Mouse (Mus musculus) myocyte (in vitro differentiated cells): ENCODE results near the gene Shq1. TPM values are rescaled to one million over a fixed set of nuclear protein-coding genes. Genes with fewer than 3 reads are reported as not detected.

Experiments
- H3K27me3 ChIP-seq: one replicate; pipeline ENCODE4 v1.6.1; 2011; ENCODE audit not compliant: control insufficient read depth, insufficient read depth, insufficient read length
- H3K36me3 ChIP-seq: one replicate; pipeline ENCODE4 v1.6.1; 2011; ENCODE audit not compliant: control insufficient read depth, insufficient read depth
- H3K4me2 ChIP-seq: one replicate; pipeline ENCODE4 v1.6.1; 2011; ENCODE audit warnings: low read depth, control low read depth
- H3K4me3 ChIP-seq: one replicate; pipeline ENCODE4 v1.5.1; 2011; ENCODE audit warnings: mild to moderate bottlenecking, control low read depth, moderate library complexity
- H3K79me2 ChIP-seq: one replicate; pipeline ENCODE4 v1.6.1; 2011; ENCODE audit not compliant: control insufficient read depth, insufficient read depth
- H3ac ChIP-seq: one replicate; pipeline ENCODE4 v1.6.1; 2011; ENCODE audit not compliant: control insufficient read depth, insufficient read length
- CEBPB ChIP-seq: IDR thresholded peaks from 2 replicates; pipeline ENCODE4 v1.6.1; 2011; ENCODE audit warnings: mild to moderate bottlenecking, moderate library complexity; ENCODE audit not compliant: poor library complexity, insufficient read depth, severe bottlenecking
- E2F4 ChIP-seq: IDR thresholded peaks from one replicate; pipeline ENCODE4 v1.6.1; 2011; ENCODE audit warnings: mild to moderate bottlenecking, control low read depth, moderate library complexity; ENCODE audit not compliant: insufficient read depth
- MAX ChIP-seq: IDR thresholded peaks from one replicate; pipeline ENCODE4 v1.6.1; 2011; ENCODE audit warnings: low read depth, mild to moderate bottlenecking, control low read depth
- MYOD1 ChIP-seq, 3 experiments: IDR thresholded peaks; one replicate each; pipeline ENCODE4 v1.6.1; 2011; ENCODE audit warnings: control low read depth in 2 of 3, low read depth in 2 of 3, mild to moderate bottlenecking in 2 of 3, moderate library complexity in 1 of 3; ENCODE audit not compliant: insufficient read length in 2 of 3, control insufficient read depth in 1 of 3
- MYOG ChIP-seq, 3 experiments: IDR thresholded peaks; one replicate each; pipeline ENCODE4 v1.6.1; 2011; ENCODE audit warnings: control low read depth in 2 of 3, low read depth in 2 of 3, mild to moderate bottlenecking in 2 of 3; ENCODE audit not compliant: insufficient read length in 2 of 3, control insufficient read depth in 1 of 3, insufficient read depth in 1 of 3
- POLR2A ChIP-seq: IDR thresholded peaks from one replicate; pipeline ENCODE4 v1.6.1; 2011; ENCODE audit warnings: low read depth, mild to moderate bottlenecking, control low read depth, moderate library complexity; ENCODE audit not compliant: insufficient read length
- POLR2AphosphoS2 ChIP-seq: IDR thresholded peaks from one replicate; pipeline ENCODE4 v1.6.1; 2011; ENCODE audit warnings: low read depth, control low read depth; ENCODE audit not compliant: insufficient read length
- REST ChIP-seq: IDR thresholded peaks from one replicate; pipeline ENCODE4 v1.6.1; 2011; ENCODE audit warnings: mild to moderate bottlenecking, control low read depth, moderate library complexity; ENCODE audit not compliant: insufficient read depth, insufficient read length
- SRF ChIP-seq: IDR thresholded peaks from one replicate; pipeline ENCODE4 v1.6.1; 2011; ENCODE audit warnings: low read depth; ENCODE audit not compliant: control insufficient read depth, insufficient read length
- TCF12 ChIP-seq: IDR thresholded peaks from one replicate; pipeline ENCODE4 v1.6.1; 2011; ENCODE audit warnings: mild to moderate bottlenecking, control low read depth; ENCODE audit not compliant: poor library complexity, insufficient read depth, severe bottlenecking
- TCF3 ChIP-seq: IDR thresholded peaks from one replicate; pipeline ENCODE4 v1.6.1; 2011; ENCODE audit warnings: low read depth, control low read depth; ENCODE audit not compliant: insufficient read length
- USF1 ChIP-seq: IDR thresholded peaks from one replicate; pipeline ENCODE4 v1.6.1; 2011; ENCODE audit warnings: low read depth, mild to moderate bottlenecking, control low read depth, moderate library complexity
- polyA plus RNA-seq: library from polyadenylated mRNA; unstranded; fragments of >200 nt; fragmentation: generic; extraction: Trizol; gene quantifications from one replicate; pipeline ENCODE4 v1.2.1, GENCODE M21; 2012; ENCODE audit warnings: missing spikeins

Shq1 gene
- 6.6 TPM for polyA plus RNA-seq

DNA sequence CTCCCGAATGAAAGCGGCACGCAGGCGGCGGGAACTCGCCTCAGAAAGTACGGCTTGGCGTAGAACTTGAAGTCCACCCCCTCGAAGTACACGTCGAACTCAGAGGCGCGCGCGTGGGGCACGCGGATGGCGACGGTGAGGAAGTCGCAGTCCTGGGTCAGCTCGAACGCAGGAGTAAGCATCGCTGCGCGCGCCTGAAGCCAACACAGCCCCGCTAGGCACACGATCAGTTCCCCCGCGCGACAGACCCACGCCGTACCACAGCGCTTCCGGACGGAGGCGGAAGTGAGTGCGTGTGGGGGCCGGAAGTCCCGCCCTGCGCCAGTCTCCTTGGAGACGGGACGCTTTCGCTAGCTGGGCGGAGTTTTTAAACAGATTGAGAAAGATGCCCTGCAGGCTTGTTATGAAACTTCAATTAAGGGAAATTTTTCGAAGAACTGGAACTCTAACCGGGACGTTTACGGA lies at the start of gene Shq1:
Shq1 (minus strand) TSS at position 278 of the 465 bp plus-strand sequence.
- TF ChIP-seq SRF (no peak), POLR2A (peak; percentile 89), POLR2AphosphoS2 (peak; percentile 88), E2F4 (peak; percentile 91), USF1 (no peak), MYOG (IDR thresholded peaks at IDR 0.05; ENCODE audit: control insufficient read depth in 1 of 3, insufficient read depth in 1 of 3, insufficient read length in 2 of 3, low read depth in 2 of 3) (peak in 1 of 3 experiments; percentile 16), MYOD1 (IDR thresholded peaks at IDR 0.05; ENCODE audit: control insufficient read depth in 1 of 3, insufficient read length in 2 of 3, low read depth in 2 of 3) (peak in 1 of 3 experiments; percentile 26), MAX (no peak), TCF3 (no peak)
- Histone ChIP-seq H3K4me2 (peak within 1 kb of the TSS; percentile 94), H3K36me3 (no peaks in the 10 kb centered on the region), H3K4me3 (peak within 1 kb of the TSS; percentile 77), H3ac (peak within 1 kb of the TSS; percentile 84), H3K27me3 (no peaks in the 10 kb centered on the region), H3K79me2 (no peaks in the 10 kb centered on the region)

DNA sequence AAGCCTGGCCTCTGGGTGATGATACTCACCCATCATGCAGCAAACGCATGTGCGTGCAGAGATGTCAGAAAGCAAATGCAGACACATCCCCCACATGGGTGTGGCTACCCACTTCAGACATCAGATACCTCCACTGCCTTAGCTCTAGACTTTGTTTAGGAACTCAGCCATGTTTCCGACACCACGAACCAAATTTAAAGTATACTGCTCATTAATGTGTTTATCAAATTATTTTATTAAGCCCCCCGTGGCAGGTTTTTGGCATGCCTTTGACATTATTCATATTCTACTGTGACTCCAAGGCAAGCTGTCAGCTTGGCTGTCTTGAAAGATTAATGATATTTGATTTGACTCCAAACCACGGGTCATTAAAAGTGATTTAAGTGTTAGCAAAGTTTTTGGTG lies 49.1 kb upstream of the Shq1 start:
- H3K79me2 ChIP-seq, result no peaks in the 10 kb centered on the region
- H3K27me3 ChIP-seq, result no peaks in the 10 kb centered on the region
- peak overlapping the region; percentile 64 for H3K4me2 ChIP-seq
- H3K36me3 ChIP-seq, result no peaks in the 10 kb centered on the region
- TF ChIP-seq MAX, result peak; percentile 37
- TF ChIP-seq MYOD1 (IDR thresholded peaks at IDR 0.05; ENCODE audit: control insufficient read depth in 1 of 3, insufficient read length in 2 of 3, low read depth in 2 of 3), result peak in 1 of 3 experiments; percentile 54
- no peak for TF ChIP-seq TCF3
- no peak overlapping the region for H3K4me3 ChIP-seq
- no peak overlapping the region for H3ac ChIP-seq

DNA sequence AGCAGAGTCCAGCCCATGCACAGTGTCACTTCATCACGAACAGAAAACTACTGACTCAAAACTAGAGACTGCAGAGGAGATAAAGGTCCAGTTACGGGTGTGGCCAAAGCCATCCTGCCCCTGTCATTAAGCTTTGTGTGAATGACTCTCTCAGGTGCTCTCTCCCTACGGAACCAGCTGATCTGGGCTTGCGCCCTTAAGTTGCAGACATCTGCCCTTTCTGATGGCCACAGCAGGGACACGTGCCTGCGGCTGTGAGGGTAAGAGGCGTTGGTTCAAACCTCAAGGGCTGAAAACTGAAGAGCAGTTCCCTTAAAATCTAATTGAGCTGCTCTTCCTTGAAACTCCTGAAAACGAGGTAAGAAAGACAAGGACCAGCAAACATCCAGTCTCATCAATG lies 45.9 kb upstream of the Shq1 start:
- TF ChIP-seq POLR2A, result no peak
- TF ChIP-seq E2F4, result no peak
- no peak for TF ChIP-seq TCF3
- no peak for TF ChIP-seq CEBPB
- TF ChIP-seq USF1, result no peak
- no peak for TF ChIP-seq POLR2AphosphoS2
- TF ChIP-seq MYOG (IDR thresholded peaks at IDR 0.05; ENCODE audit: control insufficient read depth in 1 of 3, insufficient read depth in 1 of 3, insufficient read length in 2 of 3, low read depth in 2 of 3), result no peak
- TF ChIP-seq TCF12, result no peak
- TF ChIP-seq SRF, result no peak
- no peak for TF ChIP-seq REST
- TF ChIP-seq MAX, result no peak
- H3K36me3 ChIP-seq, result no peaks in the 10 kb centered on the region
- H3K4me3 ChIP-seq, result no peak overlapping the region
- no peak overlapping the region for H3K4me2 ChIP-seq
- H3K27me3 ChIP-seq, result no peaks in the 10 kb centered on the region
- no peaks in the 10 kb centered on the region for H3K79me2 ChIP-seq
- no peak overlapping the region for H3ac ChIP-seq

DNA sequence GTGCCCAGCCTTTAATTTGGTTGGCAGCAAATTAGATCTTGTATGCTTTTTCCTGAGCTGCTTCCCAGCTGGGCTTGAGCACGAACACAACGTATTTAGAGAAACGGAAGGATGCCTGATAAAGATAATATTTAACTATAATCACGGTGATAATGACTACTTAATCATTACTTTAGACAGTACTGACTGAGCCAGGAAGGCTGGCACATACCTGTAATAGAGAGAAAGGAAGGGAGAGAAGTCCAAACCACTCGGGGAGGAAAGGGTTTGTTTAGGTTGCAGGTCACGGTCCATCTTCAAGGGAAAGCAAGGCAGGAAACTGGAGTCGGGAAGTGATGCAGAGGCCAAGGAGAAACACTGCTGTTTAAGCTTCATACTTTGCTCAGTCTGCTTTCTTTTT lies 45.2 kb upstream of the Shq1 start:
- no peaks in the 10 kb centered on the region for H3K27me3 ChIP-seq
- no peak overlapping the region for H3K4me3 ChIP-seq
- H3K79me2 ChIP-seq, result no peaks in the 10 kb centered on the region
- no peak overlapping the region for H3K4me2 ChIP-seq
- no peak for TF ChIP-seq MYOD1 (IDR thresholded peaks at IDR 0.05; ENCODE audit: control insufficient read depth in 1 of 3, insufficient read length in 2 of 3, low read depth in 2 of 3)
- no peak for TF ChIP-seq E2F4
- TF ChIP-seq MYOG (IDR thresholded peaks at IDR 0.05; ENCODE audit: control insufficient read depth in 1 of 3, insufficient read depth in 1 of 3, insufficient read length in 2 of 3, low read depth in 2 of 3), result no peak
- TF ChIP-seq POLR2AphosphoS2, result no peak
- no peak for TF ChIP-seq CEBPB
- TF ChIP-seq POLR2A, result no peak
- no peak for TF ChIP-seq MAX
- TF ChIP-seq SRF, result no peak
- TF ChIP-seq TCF3, result no peak
- no peak for TF ChIP-seq TCF12
- TF ChIP-seq REST, result no peak
- TF ChIP-seq USF1, result no peak
- no peak overlapping the region for H3ac ChIP-seq
- H3K36me3 ChIP-seq, result no peaks in the 10 kb centered on the region

DNA sequence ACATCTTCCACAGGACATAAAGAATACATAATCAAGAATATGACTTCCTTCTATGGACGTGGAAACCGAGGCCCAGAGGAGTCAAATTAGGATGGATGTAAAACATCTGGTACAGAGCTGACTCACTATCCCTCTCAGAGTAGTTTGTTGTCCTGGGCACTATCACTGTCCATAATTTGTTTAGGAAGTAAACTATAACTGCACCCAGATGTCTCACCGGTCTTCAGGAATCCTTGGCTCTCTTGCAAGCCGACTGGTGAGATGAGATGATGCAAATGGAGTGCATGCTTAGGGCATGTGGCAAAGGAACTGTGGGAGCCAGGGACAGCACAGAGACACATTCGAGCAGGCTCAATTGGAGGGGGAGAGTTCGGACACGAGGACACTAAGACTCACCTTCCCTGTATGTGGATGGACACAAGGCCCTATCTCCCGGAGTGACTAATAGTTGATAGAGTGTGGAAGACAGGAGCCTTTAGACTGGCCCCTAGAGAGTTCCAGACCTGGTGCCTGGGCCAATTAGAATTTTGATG lies 44.4 kb upstream of the Shq1 start:
- Histone ChIP-seq H3K36me3 (no peaks in the 10 kb centered on the region), H3K4me3 (no peak overlapping the region), H3K79me2 (no peaks in the 10 kb centered on the region), H3K27me3 (no peaks in the 10 kb centered on the region), H3ac (no peak overlapping the region), H3K4me2 (peak overlapping the region; percentile 13)
- TF ChIP-seq CEBPB, result peak; percentile 18; the same call in 1 of the 2 replicates
- TF ChIP-seq USF1, result no peak
- TF ChIP-seq TCF3, result no peak
- TF ChIP-seq TCF12, result no peak
- no peak for TF ChIP-seq REST
